Mouse (Mus musculus): Measurements from ENCODE around the gene Cnrip1.
A peak's percentile ranks its signal among the peaks of the same experiment; 100 is the strongest.
"Not testable (repeated sequence)": the region's sequence is repeated elsewhere in the genome, so short reads cannot be mapped to it uniquely, and the experiment has no call there.

The Cnrip1 gene

GRCm38 (mm10) chr11:17051545-17052475 lies at the start of gene Cnrip1, which contains the start of gene Plek:
Gene Cnrip1 (plus strand): TSS chr11:17051586.
Gene Plek (minus strand): TSS chr11:17052381.
- DNase-seq = peak; percentile 91

- no peak for DNase-seq
These were observed 48.5 kb upstream of the Cnrip1 start for GRCm38 (mm10) chr11:17002739-17003373.

GRCm38 (mm10) chr11:17003757-17004156 lies 47.6 kb upstream of the Cnrip1 start:
- no peak for DNase-seq

- DNase-seq = no peak
These were observed 46.2 kb upstream of the Cnrip1 start for GRCm38 (mm10) chr11:17004899-17005846.

- not testable (repeated sequence) for DNase-seq
These were observed 44.9 kb upstream of the Cnrip1 start for GRCm38 (mm10) chr11:17006526-17006925.

- DNase-seq = no peak
These were observed 43.7 kb upstream of the Cnrip1 start for GRCm38 (mm10) chr11:17007517-17008173.

- peak; percentile 2 for DNase-seq
These were observed 42.9 kb upstream of the Cnrip1 start for GRCm38 (mm10) chr11:17008498-17008941.

GRCm38 (mm10) chr11:17012948-17013347 lies 38.4 kb upstream of the Cnrip1 start:
- no peak for DNase-seq

- no peak for DNase-seq
These were observed 32.1 kb upstream of the Cnrip1 start for GRCm38 (mm10) chr11:17019328-17019727.

- no peak for DNase-seq
These were observed 28.2 kb upstream of the Cnrip1 start for GRCm38 (mm10) chr11:17023206-17023605.

GRCm38 (mm10) chr11:17023984-17024383 lies 27.4 kb upstream of the Cnrip1 start:
- DNase-seq = no peak

GRCm38 (mm10) chr11:17045806-17046205 lies 5.6 kb upstream of the Cnrip1 start:
- no peak for DNase-seq

GRCm38 (mm10) chr11:17052476-17053049 lies 1.2 kb downstream of the Cnrip1 start:
- DNase-seq = peak; percentile 61

GRCm38 (mm10) chr11:17069360-17069759 lies 18.0 kb downstream of the Cnrip1 start:
- DNase-seq = not testable (repeated sequence)

GRCm38 (mm10) chr11:17075656-17076055 lies 24.3 kb downstream of the Cnrip1 start:
- no peak for DNase-seq

GRCm38 (mm10) chr11:17082086-17082485 lies 30.7 kb downstream of the Cnrip1 start:
- DNase-seq = no peak

- DNase-seq = peak; percentile 35
These were observed 31.6 kb downstream of the Cnrip1 start for GRCm38 (mm10) chr11:17082953-17083352.

- no peak for DNase-seq
These were observed 32.1 kb downstream of the Cnrip1 start for GRCm38 (mm10) chr11:17083455-17083854.

- no peak for DNase-seq
These were observed 32.5 kb downstream of the Cnrip1 start for GRCm38 (mm10) chr11:17083866-17084265.

- DNase-seq = no peak
These were observed 34.7 kb downstream of the Cnrip1 start for GRCm38 (mm10) chr11:17086106-17086505.

- DNase-seq = no peak
These were observed 55.5 kb downstream of the Cnrip1 start for GRCm38 (mm10) chr11:17106936-17107335.

- DNase-seq = no peak
These were observed 56.0 kb downstream of the Cnrip1 start for GRCm38 (mm10) chr11:17107359-17107758.
